Mouse (Mus musculus) CH12.LX (cell line): ENCODE measurements around the gene Gpr158. TPM values are rescaled to one million over a fixed set of nuclear protein-coding genes. Genes with fewer than 3 reads are reported as not detected.

Source experiments
- DNase-seq: peaks from one replicate; pipeline ENCODE4 v3.0.0-alpha.2; 2013; ENCODE audit errors: extremely low read depth
- H3K27ac ChIP-seq: 2 replicates; pipeline ENCODE4 v1.5.1; 2012; ENCODE audit warnings: low read depth, mild to moderate bottlenecking, control low read depth, moderate library complexity; ENCODE audit not compliant: insufficient read depth
- H3K27me3 ChIP-seq: replicated peaks from 2 replicates; pipeline ENCODE3; 2012; ENCODE audit warnings: inconsistent platforms
- H3K36me3 ChIP-seq, 2 experiments: replicated peaks in 1 of 2; 2 replicates each; pipeline versions ENCODE3 to v1.6.1; 2012; ENCODE audit warnings: inconsistent platforms in 1 of 2, low read length in 1 of 2, mild to moderate bottlenecking in 1 of 2, mixed read lengths in 1 of 2, moderate library complexity in 1 of 2; ENCODE audit not compliant: control insufficient read depth in 1 of 2, insufficient read depth in 1 of 2
- H3K4me1 ChIP-seq, 2 experiments: 2 replicates each; pipeline ENCODE4 v1.6.1; 2012; ENCODE audit warnings: inconsistent platforms in 1 of 2, moderate library complexity in 1 of 2; ENCODE audit not compliant: insufficient read depth in 2 of 2, control insufficient read depth in 1 of 2
- H3K4me2 ChIP-seq: 2 replicates; pipeline ENCODE4 v1.6.1; 2012; ENCODE audit warnings: low read depth, mild to moderate bottlenecking, control low read depth; ENCODE audit not compliant: poor library complexity, insufficient read depth, severe bottlenecking
- H3K4me3 ChIP-seq, 3 experiments: fragments of 150-350 bp in 1 of 3; sonication (generic) in 1 of 3; replicated peaks in 1 of 3; 2 replicates each; pipeline versions ENCODE3 to v1.5.1; 2011 to 2012; ENCODE audit warnings: low read depth in 2 of 3, low read length in 2 of 3, mild to moderate bottlenecking in 2 of 3, moderate library complexity in 2 of 3, control low read depth in 1 of 3, improper control_type of control experiment in 1 of 3, inconsistent platforms in 1 of 3, mixed read lengths in 1 of 3; ENCODE audit not compliant: poor library complexity in 1 of 3
- H3K79me2 ChIP-seq: replicated peaks from 2 replicates; pipeline ENCODE4 v1.6.1; 2012; ENCODE audit warnings: mild to moderate bottlenecking, moderate library complexity; ENCODE audit not compliant: control insufficient read depth, poor library complexity, insufficient read depth, severe bottlenecking; ENCODE audit errors: extremely low read depth
- H3K9ac ChIP-seq: 2 replicates; pipeline ENCODE4 v1.6.1; 2012; ENCODE audit warnings: low read depth, mild to moderate bottlenecking, control low read depth, moderate library complexity; ENCODE audit not compliant: insufficient read depth
- H3K9me3 ChIP-seq: replicated peaks from 2 replicates; pipeline ENCODE3; 2012; ENCODE audit warnings: low read length, inconsistent platforms, mixed read lengths
- CHD2 ChIP-seq: IDR thresholded peaks from 2 replicates; pipeline ENCODE4 v1.6.1; 2011; ENCODE audit warnings: low read length, improper control_type of control experiment
- E2F4 ChIP-seq: IDR thresholded peaks from 2 replicates; pipeline ENCODE4 v1.6.1; 2011; ENCODE audit warnings: low read depth, low read length, improper control_type of control experiment; ENCODE audit not compliant: insufficient replicate concordance
- ETS1 ChIP-seq: conservative IDR thresholded peaks from 2 replicates; pipeline ENCODE4 v1.6.1; 2012; ENCODE audit warnings: low read depth, mild to moderate bottlenecking, inconsistent platforms, low read length, improper control_type of control experiment, moderate library complexity
- GABPA ChIP-seq: IDR thresholded peaks from 2 replicates; pipeline ENCODE4 v1.6.1; 2012; ENCODE audit warnings: low read depth, low read length, improper control_type of control experiment, inconsistent platforms; ENCODE audit not compliant: insufficient replicate concordance
- HCFC1 ChIP-seq: IDR thresholded peaks from 2 replicates; pipeline ENCODE4 v1.6.1; 2012; ENCODE audit warnings: low read depth, mild to moderate bottlenecking, inconsistent platforms, low read length, improper control_type of control experiment
- JUND ChIP-seq: conservative IDR thresholded peaks from 2 replicates; pipeline ENCODE4 v1.6.1; 2011; ENCODE audit warnings: low read depth, low read length, improper control_type of control experiment
- MAFK ChIP-seq: IDR thresholded peaks from 2 replicates; pipeline ENCODE4 v1.6.1; 2011; ENCODE audit warnings: low read length, improper control_type of control experiment; ENCODE audit not compliant: insufficient replicate concordance
- MEF2A ChIP-seq: IDR thresholded peaks from 2 replicates; pipeline ENCODE4 v1.6.1; 2014; ENCODE audit warnings: low read depth, mild to moderate bottlenecking, inconsistent platforms, low read length, improper control_type of control experiment, borderline replicate concordance
- MXI1 ChIP-seq: IDR thresholded peaks from 2 replicates; pipeline ENCODE4 v1.6.1; 2011; ENCODE audit warnings: mild to moderate bottlenecking, low read depth, low read length, improper control_type of control experiment
- MYC ChIP-seq: IDR thresholded peaks from 2 replicates; pipeline ENCODE4 v1.6.1; 2011; ENCODE audit warnings: low read depth, mild to moderate bottlenecking, improper control_type of control experiment, low read length
- NELFE ChIP-seq: IDR thresholded peaks from 2 replicates; pipeline ENCODE4 v1.6.1; 2011; ENCODE audit warnings: low read depth, low read length, improper control_type of control experiment
- PAX5 ChIP-seq: IDR thresholded peaks from 2 replicates; pipeline ENCODE4 v1.6.1; 2012; ENCODE audit warnings: low read length, inconsistent platforms, mixed read lengths
- POLR2A ChIP-seq: IDR thresholded peaks from 2 replicates; pipeline ENCODE4 v1.6.1; 2011; ENCODE audit warnings: low read depth, mild to moderate bottlenecking, improper control_type of control experiment, low read length
- POLR2AphosphoS2 ChIP-seq: IDR thresholded peaks from 2 replicates; pipeline ENCODE4 v1.6.1; 2011; ENCODE audit warnings: low read depth, low read length, improper control_type of control experiment
- RAD21 ChIP-seq: IDR thresholded peaks from 2 replicates; pipeline ENCODE4 v1.6.1; 2011; ENCODE audit warnings: low read depth, mild to moderate bottlenecking, low read length, improper control_type of control experiment, moderate library complexity
- RCOR1 ChIP-seq: conservative IDR thresholded peaks from 2 replicates; pipeline ENCODE4 v1.6.1; 2012; ENCODE audit warnings: low read depth, mild to moderate bottlenecking, inconsistent platforms, low read length, improper control_type of control experiment
- USF2 ChIP-seq: conservative IDR thresholded peaks from 2 replicates; pipeline ENCODE4 v1.6.1; 2011; ENCODE audit warnings: low read depth, low read length, improper control_type of control experiment
- ZNF384 ChIP-seq: IDR thresholded peaks from 2 replicates; pipeline ENCODE4 v1.6.1; 2012; ENCODE audit warnings: low read depth, low read length, improper control_type of control experiment, inconsistent platforms
- dilution Hi-C: fragments of 300-500 bp; cut with MboI; formaldehyde crosslinking; loops from 2 replicates; pipeline ENCODE4 v1.14.3; 2020; ENCODE audit warnings: low sequenced_read_pairs; ENCODE audit not compliant: extremely low pct_unique_long_range_greater_than_20kb, extremely low pct_ligation_motif_present
- in situ Hi-C: fragments of 300-500 bp; cut with MboI; formaldehyde crosslinking; loops from 3 replicates; pipeline ENCODE4 v1.14.3; 2019; ENCODE audit warnings: low sequenced_read_pairs, low pct_ligation_motif_present, low pct_unique_long_range_greater_than_20kb, mixed read lengths
- polyA plus RNA-seq: library from polyadenylated mRNA; unstranded; fragments of >175 nt; gene quantifications from 2 replicates; pipeline ENCODE4 v1.2.1, GENCODE M21; 2012; ENCODE audit warnings: low read depth; ENCODE audit not compliant: insufficient read length
- total RNA-seq, 2 experiments: library from RNA; depleted of rRNA; stranded (reverse); fragments of 300-350 nt in 1 of 2; fragments of >200 nt in 1 of 2; gene quantifications; 2 replicates each; pipeline ENCODE4 v1.2.3; 2012 to 2014

The Gpr158 gene
- total RNA-seq (2012; rRNA removed): not detected in 2 replicates
- total RNA-seq (2014; rRNA removed): not detected in 2 replicates
- polyA plus RNA-seq: not detected in 2 replicates

- dilution Hi-C loops (no loop called here), in situ Hi-C loops (no loop called here)
- Histone ChIP-seq H3K27me3 (no peaks in the 10 kb centered on the region), H3K79me2 (no peaks in the 10 kb centered on the region), H3K4me3 (no peak within 1 kb of the TSS), H3K9me3 (peaks cover 11% of the 10 kb centered on the region), H3K4me2 (no peak within 1 kb of the TSS), H3K9ac (no peak within 1 kb of the TSS)
- DNase-seq: no peak
- TF ChIP-seq ZNF384 (no peak), GABPA (no peak), HCFC1 (no peak), ETS1 (no peak), JUND (no peak)
- TF ChIP-seq, all 38 proteins: peak for 0
- H3K4me1 ChIP-seq: peaks cover 0 to 5% of the 10 kb centered on the region in 2 experiments; a peak in 2 of 4 replicates
- H3K27ac ChIP-seq: no peak within 1 kb of the TSS
- no peaks in the 10 kb centered on the region for H3K36me3 ChIP-seq
Measured at GRCm38 (mm10) chr2:21367345-21368111, at the start of gene Gpr158. Gpr158 (plus strand) TSS chr2:21367542.

GRCm38 (mm10) chr2:21343821-21344220 is 23.5 kb upstream of the Gpr158 start:
- Histone ChIP-seq H3K27ac (no peak overlapping the region), H3K36me3 (no peaks in the 10 kb centered on the region), H3K9me3 (no peaks in the 10 kb centered on the region), H3K79me2 (no peaks in the 10 kb centered on the region), H3K27me3 (no peaks in the 10 kb centered on the region), H3K4me3 (no peak overlapping the region)
- in situ Hi-C loops: no loop called here
- no peak for DNase-seq
- dilution Hi-C loops: no loop called here
- TF ChIP-seq RCOR1: no peak
- no peak for TF ChIP-seq PAX5
- no peak for TF ChIP-seq MXI1
- TF ChIP-seq POLR2A: no peak
- TF ChIP-seq POLR2AphosphoS2: no peak
- TF ChIP-seq E2F4: no peak
- no peak for TF ChIP-seq ETS1
- TF ChIP-seq MEF2A: no peak
- TF ChIP-seq USF2: no peak
- TF ChIP-seq MYC: no peak
- TF ChIP-seq CHD2: no peak
- TF ChIP-seq RAD21: no peak
- TF ChIP-seq NELFE: no peak
- no peak for TF ChIP-seq MAFK
- TF ChIP-seq, all 38 proteins: peak for 0
- Histone ChIP-seq H3K9ac (no peak overlapping the region), H3K4me2 (no peak overlapping the region), H3K4me1 (no peaks in the 10 kb centered on the region)
